Mouse (Mus musculus): ENCODE data around the gene Cysltr1. TPM values are rescaled to one million over a fixed set of nuclear protein-coding genes. Genes with fewer than 3 reads are reported as not detected.

The Cysltr1 gene
- under 1 TPM; 0.13 to 0.99 (median 0.68) TPM for total RNA-seq (2022)

GRCm38 (mm10) chrX:106603386-106603785, at the start of gene Cysltr1:
Gene Cysltr1 (minus strand): TSS chrX:106603679.
- DNase-seq (ENCODE audit: low spot score in 2 of 2) = no peak

GRCm38 (mm10) chrX:106634799-106635541, 31.5 kb upstream of the Cysltr1 start:
- no peak for DNase-seq (ENCODE audit: low spot score in 2 of 2)

GRCm38 (mm10) chrX:106633543-106633942, 30.1 kb upstream of the Cysltr1 start:
- DNase-seq (ENCODE audit: low spot score in 2 of 2) = no peak

- no peak for DNase-seq (ENCODE audit: low spot score in 2 of 2)
Observed at GRCm38 (mm10) chrX:106628514-106628913, 25.0 kb upstream of the Cysltr1 start.

GRCm38 (mm10) chrX:106623667-106624066, 20.2 kb upstream of the Cysltr1 start:
- no peak for DNase-seq (ENCODE audit: low spot score in 2 of 2)

- no peak for DNase-seq (ENCODE audit: low spot score in 2 of 2)
Observed at GRCm38 (mm10) chrX:106622512-106622911, 19.0 kb upstream of the Cysltr1 start.

- no peak for DNase-seq (ENCODE audit: low spot score in 2 of 2)
Observed at GRCm38 (mm10) chrX:106602574-106603258, 763 bp downstream of the Cysltr1 start.

GRCm38 (mm10) chrX:106595904-106596303, 7.6 kb downstream of the Cysltr1 start:
- DNase-seq (ENCODE audit: low spot score in 2 of 2) = no peak

GRCm38 (mm10) chrX:106593914-106594313, 9.6 kb downstream of the Cysltr1 start:
- no peak for DNase-seq (ENCODE audit: low spot score in 2 of 2)

- DNase-seq (ENCODE audit: low spot score in 2 of 2) = no peak
Observed at GRCm38 (mm10) chrX:106582886-106583285, 20.6 kb downstream of the Cysltr1 start, which contains the start of gene Gm5127. Gene Gm5127 (plus strand): TSS chrX:106583186.

- DNase-seq (ENCODE audit: low spot score in 2 of 2) = no peak
Observed at GRCm38 (mm10) chrX:106582197-106582596, 21.3 kb downstream of the Cysltr1 start.

- no peak for DNase-seq (ENCODE audit: low spot score in 2 of 2)
Observed at GRCm38 (mm10) chrX:106580410-106580809, 23.1 kb downstream of the Cysltr1 start.

GRCm38 (mm10) chrX:106578966-106579365, 24.5 kb downstream of the Cysltr1 start:
- DNase-seq (ENCODE audit: low spot score in 2 of 2) = no peak

- no peak for DNase-seq (ENCODE audit: low spot score in 2 of 2)
Observed at GRCm38 (mm10) chrX:106555457-106555856, 48.0 kb downstream of the Cysltr1 start.

- no peak for DNase-seq (ENCODE audit: low spot score in 2 of 2)
Observed at GRCm38 (mm10) chrX:106536359-106536758, 67.1 kb downstream of the Cysltr1 start.

Other genes with a start within 250 kb of the Cysltr1 start
- gene Fndc3c1, start 118.3 kb downstream of the Cysltr1 start, total RNA-seq (2022) = not detected
- under 1 TPM in 3 of 4 experiments, not detected in 1; 0.20 to 0.59 (median 0.37) TPM for gene Gm5127, start 20.5 kb downstream of the Cysltr1 start, total RNA-seq (2022)
- gene Rtl3, start 237.0 kb upstream of the Cysltr1 start, total RNA-seq (2022) = under 1 TPM in 1 of 4 experiments, not detected in 3; 0.13 TPM

All from left cerebral cortex, adult 8-10 months (tissue).